12 mouse cellular contexts compared by ENCODE assay signal in the genomic region with DNA sequence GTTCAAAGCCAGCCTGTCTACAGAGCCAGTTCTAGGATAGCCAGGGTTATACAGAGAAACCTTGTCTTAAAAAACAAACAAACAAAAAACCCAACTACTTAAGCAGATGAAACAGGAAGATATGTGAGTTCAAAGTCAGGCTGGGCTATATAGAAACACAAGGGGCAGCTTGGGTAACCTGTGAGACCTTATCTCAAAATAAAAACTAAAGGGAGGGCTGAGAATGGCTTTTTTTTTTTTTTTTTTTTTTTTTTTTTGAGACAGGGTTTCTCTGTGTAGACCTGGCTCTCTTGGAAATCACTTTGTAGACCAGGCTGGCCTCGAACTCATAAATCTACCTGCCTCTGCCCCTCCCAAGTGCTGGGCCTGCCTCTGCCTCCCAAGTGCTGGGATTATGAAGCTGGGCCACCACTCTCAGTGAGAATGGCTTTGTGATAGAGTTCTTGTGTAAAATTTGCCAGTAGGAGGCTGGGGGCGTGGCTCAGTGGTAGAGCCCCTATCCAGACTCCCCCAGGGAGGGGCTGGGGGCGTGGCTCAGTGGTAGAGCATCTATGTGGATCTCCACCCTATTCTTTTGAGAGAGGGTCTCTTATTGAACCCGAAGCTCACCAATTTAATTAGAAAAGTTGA. TPM values are rescaled to one million over a fixed set of nuclear protein-coding genes. Genes with fewer than 3 reads are reported as not detected.
DNase-seq lines count a peak whose midpoint lies in the region; ATAC-seq lines count a peak whose summit lies in the region.
"Had no signal": no experiment of that assay in that cellular context is flagged by ENCODE, and none has a peak within 500 bp of the region (broad histone marks: within the 10 kb centered on the region; RNA-seq: fewer than 3 reads in every experiment).

No protein-coding gene starts in this region.

- ATAC-seq in megakaryocyte, adult 5-6 weeks (ENCODE audit: poor library complexity, severe bottlenecking) = no peak
- ATAC-seq: Patski had no signal

- intact Hi-C loops in left cerebral cortex, postnatal 10 days (cut with DNase I) = no loop called here

- DNase-seq in cerebellum, postnatal 10 days = peak; percentile 18 to 28
- DNase-seq in cerebellum, adult 11 months = no peak
- peak; percentile 53 for DNase-seq in testis, postnatal 10 days (ENCODE audit: low spot score)
- DNase-seq in testis, postnatal 14 days (ENCODE audit: low spot score) = no peak
- peak; percentile 39 for DNase-seq in naive thymus-derived CD4-positive, alpha-beta T cell, adult 2 months (ENCODE audit: low read depth)
- no peak for DNase-seq in left cerebral cortex, postnatal 10 days (ENCODE audit: extremely low spot score in 1 of 2, low spot score in 2 of 2)
- DNase-seq in adrenal gland, postnatal 14 days = no peak
- DNase-seq: adrenal gland, adult 8-10 months; layer of hippocampus, adult 9-11 months; retina, postnatal 1 day had no signal

RNA-seq across cellular contexts. Expression of a gene that starts 59.0 kb away (rescaled TPM):
- 100 to 1,000 TPM; 127 to 133 TPM for total RNA-seq in left cerebral cortex, postnatal 10 days (2021)
- 83.1 and 95.0 TPM in 2 replicates for total RNA-seq in adrenal gland, postnatal 14 days (2021)
- 74.0 and 88.0 TPM in 2 replicates for total RNA-seq in megakaryocyte, adult 5-6 weeks (2015)
- total RNA-seq in megakaryocyte, adult 5-6 weeks (2017) = 77.4 and 95.4 TPM in 2 replicates

Comparison
In these comparisons a context has a peak if more than half of its experiments do, and no peak if none do; other contexts are left out.
1. DNase-seq: peak in cerebellum, postnatal 10 days (2 of 2), testis, postnatal 10 days (single experiment) and naive thymus-derived CD4-positive, alpha-beta T cell, adult 2 months (single experiment); none in cerebellum, adult 11 months (single experiment), testis, postnatal 14 days (single experiment), left cerebral cortex, postnatal 10 days (0 of 2) and adrenal gland, postnatal 14 days (single experiment).